13 mouse cellular contexts compared by ENCODE assay signal in genomic region chr3:102222756-102223155, GRCm38 (mm10).
"Had no signal": no experiment of that assay in that cellular context is flagged by ENCODE, and none has a peak within 500 bp of the region (broad histone marks: within the 10 kb centered on the region; RNA-seq: fewer than 3 reads in every experiment).

No protein-coding gene starts in this region.

- H3K4me3 ChIP-seq: liver, embryonic 13.5 days; midbrain, embryonic 10.5 days; midbrain, embryonic 15.5 days had no signal

- DNase-seq: kidney, adult 18-20 months; kidney, adult 9 months; kidney, postnatal 14 days; kidney, postnatal 4 days; left cerebral cortex, postnatal 4 days; liver, embryonic 13.5 days; lung, adult 2 months; lung, postnatal 14 days; lung, postnatal 4 days; thymus, postnatal 25 days had no signal

- H3K27ac ChIP-seq: liver, embryonic 13.5 days; midbrain, embryonic 10.5 days; midbrain, embryonic 15.5 days had no signal

- ATAC-seq: intestine, embryonic 16.5 days; midbrain, embryonic 15.5 days had no signal

- H3K4me2 ChIP-seq: liver, embryonic 13.5 days; midbrain, embryonic 15.5 days had no signal

- H3K36me3 ChIP-seq: liver, embryonic 13.5 days; midbrain, embryonic 10.5 days; midbrain, embryonic 15.5 days had no signal

- H3K9me3 ChIP-seq: liver, embryonic 13.5 days; midbrain, embryonic 15.5 days had no signal

- H3K9ac ChIP-seq: liver, embryonic 13.5 days; midbrain, embryonic 15.5 days had no signal

- H3K27me3 ChIP-seq: liver, embryonic 13.5 days; midbrain, embryonic 15.5 days had no signal

- H3K4me1 ChIP-seq: liver, embryonic 13.5 days; midbrain, embryonic 15.5 days had no signal
